Mouse (Mus musculus) ES-E14 (cell line): ENCODE measurements at regions not wholly inside any gene's neighbourhood (a gene's known extent, or its start where the extent isn't known, plus 50 kb on each side); places are given as distances from the start of the nearest gene placed in this dataset.

Source experiments
- HCFC1 ChIP-seq: IDR thresholded peaks from 2 replicates; pipeline ENCODE4 v1.6.1; 2012; ENCODE audit warnings: low read length, inconsistent platforms, borderline replicate concordance; ENCODE audit not compliant: insufficient read depth
- ZC3H11A ChIP-seq: IDR thresholded peaks from 2 replicates; pipeline ENCODE4 v1.6.1; 2012; ENCODE audit warnings: low read depth, mild to moderate bottlenecking, inconsistent platforms, low read length, borderline replicate concordance

DNA sequence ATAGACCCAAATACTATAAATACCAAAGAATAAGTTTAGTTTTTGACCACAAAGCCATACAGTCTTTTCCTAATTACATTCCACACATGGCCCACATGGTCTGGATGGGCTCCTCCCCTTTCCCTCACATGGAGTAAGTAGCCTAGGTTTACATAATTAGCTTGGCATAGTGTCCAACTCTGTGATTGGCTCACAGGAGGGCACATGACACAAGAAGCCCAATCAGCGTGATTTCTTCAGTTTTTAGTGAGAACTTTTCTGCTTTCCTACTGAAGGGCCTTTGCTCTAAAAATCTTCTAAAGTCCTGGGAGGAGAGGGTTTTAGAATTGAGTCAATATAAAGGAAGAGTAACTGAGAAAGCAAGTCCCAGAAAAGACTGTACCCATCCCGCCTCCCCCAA lies 68.4 kb upstream of the Lpp start:
- no peak for TF ChIP-seq HCFC1
- no peak for TF ChIP-seq ZC3H11A
